Mouse (Mus musculus): ENCODE measurements around the gene Txnrd3.

The Txnrd3 gene

DNA sequence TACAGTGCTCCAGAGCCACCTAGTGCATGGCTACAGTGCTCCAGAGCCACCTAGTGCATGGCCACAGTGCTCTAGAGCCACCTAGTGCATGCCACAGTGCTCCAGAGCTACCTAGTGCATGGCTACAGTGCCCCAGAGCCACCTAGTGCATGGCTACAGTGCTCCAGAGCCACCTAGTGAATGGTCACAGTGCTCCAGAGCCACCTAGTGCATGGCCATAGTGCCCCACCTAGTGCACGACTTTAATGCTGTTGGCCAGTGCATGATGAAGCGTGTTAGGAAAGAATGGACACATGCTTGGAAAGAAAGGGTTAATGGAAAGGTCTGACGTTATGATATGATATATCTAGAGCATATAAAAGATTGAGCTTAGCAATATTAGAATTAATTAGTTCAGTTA, 14.6 kb downstream of the Txnrd3 start:
- no peak for DNase-seq

DNA sequence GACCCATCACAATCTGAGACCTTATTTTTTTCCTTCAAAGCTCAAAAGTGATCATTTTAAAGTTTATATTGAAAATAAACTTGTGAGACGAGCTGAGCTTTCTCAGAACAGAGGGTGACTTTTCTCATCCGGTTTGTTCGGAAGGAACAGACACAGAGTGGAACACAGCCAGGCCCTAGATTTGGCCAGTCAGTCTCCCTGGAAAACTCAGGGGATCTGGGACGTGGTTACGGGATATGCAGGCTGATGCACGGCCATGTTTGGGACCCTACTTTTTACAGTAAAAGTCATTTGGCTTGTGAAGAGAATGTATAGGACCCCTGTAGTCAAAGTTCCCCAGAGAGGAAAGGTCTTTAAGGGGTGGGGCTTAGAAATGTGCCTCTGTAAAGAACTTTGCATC, 15.1 kb downstream of the Txnrd3 start:
- no peak for DNase-seq

DNA sequence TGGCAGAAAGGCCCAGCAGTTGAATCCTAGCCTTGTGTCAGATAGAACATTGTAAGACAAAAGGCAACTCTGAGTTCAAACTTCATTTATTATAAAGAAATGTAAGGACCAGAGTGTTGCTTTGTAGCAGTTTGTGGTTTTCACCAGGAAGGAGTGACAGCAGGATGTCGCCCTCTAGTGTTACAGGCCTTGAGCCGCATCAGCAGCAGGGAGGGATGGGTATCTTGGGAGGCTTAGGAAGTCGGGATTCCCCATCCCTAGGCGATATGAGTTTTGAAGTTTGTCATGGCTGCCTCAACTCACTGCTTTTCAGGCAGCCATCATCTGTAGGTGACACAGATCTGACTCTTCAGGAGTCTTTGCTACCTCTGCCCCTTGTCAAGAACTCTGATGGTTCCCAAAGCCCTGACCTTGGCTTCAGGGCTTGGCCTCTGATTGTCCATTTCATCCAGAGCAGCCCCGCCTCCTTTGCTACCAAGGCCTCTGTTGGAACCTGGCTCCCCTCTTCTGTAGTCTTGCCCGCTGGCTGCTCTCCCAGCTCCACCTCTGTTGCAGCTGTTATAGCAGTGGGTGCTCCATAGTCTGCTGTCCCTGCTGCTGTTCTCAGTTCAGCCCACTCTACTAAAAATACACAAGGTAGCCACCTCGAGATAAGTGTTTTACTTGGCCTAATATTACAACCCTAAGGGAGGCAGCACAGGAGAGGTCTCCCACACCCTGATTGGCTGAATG, 16.1 kb downstream of the Txnrd3 start:
- no peak for DNase-seq

DNA sequence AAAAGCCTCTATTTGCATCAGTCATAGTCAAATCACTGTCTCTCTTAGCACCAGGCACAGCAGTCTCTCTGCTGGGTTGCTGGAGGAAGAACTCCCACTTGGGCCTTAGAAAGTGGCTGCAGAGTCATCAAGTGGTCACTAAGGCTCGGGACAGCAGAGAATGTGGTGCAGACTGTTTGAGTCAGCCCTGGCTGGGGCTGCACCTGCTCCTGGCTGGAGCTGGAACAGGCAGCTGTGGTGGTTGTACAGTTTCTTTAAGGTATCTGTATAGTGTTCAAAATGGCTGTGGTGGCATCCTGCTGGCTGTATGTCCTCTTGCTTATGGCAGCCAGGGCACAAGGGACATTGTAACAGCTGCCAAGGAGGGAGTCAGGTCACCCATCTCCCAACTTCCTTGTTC, 16.7 kb downstream of the Txnrd3 start:
- no peak for DNase-seq

DNA sequence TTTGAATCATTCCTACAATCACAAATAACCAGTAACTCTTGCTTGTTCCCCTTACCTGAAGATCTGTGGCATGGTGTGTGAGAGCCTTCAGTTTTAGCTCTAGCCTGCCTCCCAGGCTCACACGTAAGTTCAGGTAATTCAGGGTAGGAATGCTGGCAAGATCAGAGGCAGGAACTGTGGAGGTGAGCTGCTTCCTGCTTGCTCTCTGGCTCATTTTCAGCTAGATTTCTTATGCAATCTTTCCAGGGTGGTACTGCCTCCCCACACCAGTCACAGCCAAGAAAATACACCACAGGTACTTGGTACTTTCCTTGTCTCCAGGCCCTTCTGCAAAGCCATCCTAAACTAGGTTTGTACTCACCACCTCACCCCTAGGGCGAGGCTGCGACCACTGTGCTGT, 18.7 kb downstream of the Txnrd3 start:
- no peak for DNase-seq

DNA sequence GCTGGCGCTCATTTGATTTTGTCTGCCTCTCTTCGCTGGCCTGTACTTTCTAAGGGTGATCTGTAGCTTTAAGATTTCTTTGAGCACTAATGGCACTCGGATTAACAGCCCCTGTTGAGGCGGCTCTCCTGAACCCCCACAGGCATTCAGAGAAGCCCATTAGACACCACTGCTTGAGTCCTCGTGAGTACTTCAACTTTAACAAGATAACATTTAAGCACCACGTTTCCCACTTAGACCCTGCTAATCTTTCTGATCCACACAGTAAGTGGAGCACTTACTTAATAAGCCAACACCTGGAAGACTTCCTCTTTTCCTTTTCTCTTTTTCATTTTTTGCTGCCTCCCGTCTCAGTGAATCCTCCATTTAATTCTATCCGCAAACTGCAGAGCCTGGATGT, 21.4 kb downstream of the Txnrd3 start:
- DNase-seq, result no peak

DNA sequence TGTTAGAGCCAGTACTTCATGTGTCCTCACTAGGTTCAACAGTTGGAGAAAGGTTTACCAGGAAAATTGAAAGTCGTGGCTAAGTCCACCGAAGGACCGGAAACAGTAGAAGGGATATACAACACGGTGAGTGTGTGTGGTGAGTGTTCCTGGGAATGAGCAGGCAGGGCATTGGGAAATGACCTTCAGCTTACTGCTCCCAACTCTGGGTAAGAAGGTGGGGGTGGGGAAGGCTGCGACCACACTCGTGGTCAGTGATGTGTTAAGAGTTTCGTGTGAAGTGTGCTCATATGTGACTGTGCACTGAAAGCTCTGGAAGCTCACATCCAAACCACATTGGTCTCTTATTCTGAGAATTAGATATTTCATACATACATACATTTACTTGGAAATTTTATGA, 21.9 kb downstream of the Txnrd3 start:
- DNase-seq, result no peak

DNA sequence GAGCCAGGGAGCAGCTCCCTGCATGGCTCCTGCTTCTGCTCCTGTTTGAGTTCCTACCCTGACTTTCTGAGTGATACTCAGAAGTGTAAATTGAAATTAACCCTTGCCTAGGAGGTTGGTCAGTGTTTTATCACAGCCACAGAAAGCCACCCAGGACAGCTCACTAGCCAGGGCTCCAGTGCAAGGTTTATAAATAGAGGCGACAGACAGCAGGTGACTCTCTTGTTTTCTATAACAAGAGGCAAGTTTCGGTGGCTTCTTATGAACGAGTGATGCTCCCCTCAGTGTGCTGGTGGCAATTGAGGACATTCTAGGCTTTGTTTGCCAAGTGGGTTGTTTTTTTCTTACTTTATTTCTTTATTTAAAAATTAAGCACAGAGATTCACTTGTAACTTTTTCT, 23.2 kb downstream of the Txnrd3 start:
- DNase-seq, result no peak

DNA sequence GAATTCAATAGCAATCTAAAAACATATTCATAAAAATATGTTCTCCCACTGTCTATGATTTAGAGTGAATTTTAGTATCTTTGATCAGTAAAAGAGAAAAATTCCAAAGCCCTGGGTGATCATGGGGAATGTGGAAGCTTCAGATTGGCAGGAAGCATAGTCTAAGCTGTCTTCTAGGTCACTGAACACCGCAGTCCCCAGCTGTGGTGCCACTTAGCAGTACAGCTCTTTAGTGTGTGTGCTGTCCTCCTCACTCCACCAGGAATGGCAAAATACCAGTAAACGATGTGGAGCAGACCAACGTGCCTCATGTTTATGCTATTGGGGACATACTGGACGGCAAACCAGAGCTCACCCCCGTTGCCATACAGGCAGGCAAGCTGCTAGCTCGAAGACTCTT, 25.8 kb downstream of the Txnrd3 start:
- no peak for DNase-seq

DNA sequence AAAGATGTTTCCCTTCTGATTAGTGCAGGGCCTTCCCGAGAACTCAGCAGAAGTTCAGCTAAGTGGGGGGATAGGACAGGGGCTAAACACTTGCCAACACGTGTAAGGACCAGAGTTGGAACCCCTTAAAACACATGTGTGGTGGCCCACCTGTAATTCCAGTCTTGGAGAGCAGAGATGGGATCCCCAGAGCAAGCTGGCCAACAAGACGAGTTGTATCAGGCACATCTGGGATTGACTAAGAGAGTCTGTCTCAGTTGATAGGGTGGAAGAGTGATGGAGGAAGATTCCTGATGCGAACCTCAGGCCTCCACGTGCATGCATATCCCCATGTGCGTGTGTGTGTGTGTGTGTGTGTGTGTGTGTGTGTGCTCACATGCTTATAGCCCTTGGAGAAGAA, 27.6 kb downstream of the Txnrd3 start:
- DNase-seq, result no peak

DNA sequence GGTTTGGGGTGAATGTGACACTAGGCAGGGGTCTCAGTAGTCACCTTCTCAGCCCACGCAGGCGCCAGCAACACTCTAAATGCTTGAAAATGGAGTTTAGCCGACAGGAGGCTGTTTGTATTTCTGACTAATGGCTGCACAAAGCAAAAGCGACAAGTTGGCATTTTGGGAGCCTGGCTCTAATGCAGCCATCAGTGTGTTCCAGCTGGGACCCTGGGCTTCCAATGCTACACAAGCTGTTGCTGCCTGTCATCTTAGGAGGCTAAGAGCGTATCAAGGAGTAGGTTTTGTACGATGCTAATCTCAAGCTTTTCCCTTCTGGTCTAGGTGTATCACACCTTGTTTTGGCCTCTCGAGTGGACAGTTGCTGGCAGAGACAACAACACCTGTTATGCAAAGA, 28.9 kb downstream of the Txnrd3 start:
- peak; percentile 41 for DNase-seq

DNA sequence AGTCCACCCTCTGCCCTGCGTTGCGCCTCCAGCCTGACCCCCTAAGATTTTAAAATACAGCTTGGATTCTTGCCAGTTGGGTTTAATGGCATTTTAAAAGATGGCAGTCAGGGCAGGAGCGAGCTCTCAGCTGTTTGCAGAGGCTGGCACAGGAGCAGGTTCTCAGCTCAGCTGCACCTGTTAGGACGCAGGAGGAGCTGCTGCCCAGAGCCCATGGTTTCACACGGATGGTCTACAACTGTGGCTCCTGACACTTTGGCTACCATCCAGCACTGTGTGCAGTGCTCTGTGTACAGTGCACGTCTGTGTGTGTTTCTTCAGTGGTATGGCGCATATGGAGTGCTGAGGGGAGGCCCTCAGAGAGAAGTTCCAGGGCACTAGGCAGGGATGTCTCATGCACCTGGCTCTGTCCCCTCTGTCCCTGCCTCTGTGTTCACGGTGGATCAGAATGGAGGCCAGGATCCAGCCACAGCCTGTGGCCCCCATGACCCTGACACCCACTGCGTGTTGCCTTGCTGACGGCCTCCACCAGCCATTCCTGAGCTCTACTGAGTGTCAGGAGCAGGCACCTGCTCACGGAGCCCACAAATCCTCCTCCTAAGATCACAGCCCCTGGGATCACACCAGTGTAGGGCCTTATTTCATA, 29.5 kb downstream of the Txnrd3 start:
- DNase-seq, result peak; percentile 32

DNA sequence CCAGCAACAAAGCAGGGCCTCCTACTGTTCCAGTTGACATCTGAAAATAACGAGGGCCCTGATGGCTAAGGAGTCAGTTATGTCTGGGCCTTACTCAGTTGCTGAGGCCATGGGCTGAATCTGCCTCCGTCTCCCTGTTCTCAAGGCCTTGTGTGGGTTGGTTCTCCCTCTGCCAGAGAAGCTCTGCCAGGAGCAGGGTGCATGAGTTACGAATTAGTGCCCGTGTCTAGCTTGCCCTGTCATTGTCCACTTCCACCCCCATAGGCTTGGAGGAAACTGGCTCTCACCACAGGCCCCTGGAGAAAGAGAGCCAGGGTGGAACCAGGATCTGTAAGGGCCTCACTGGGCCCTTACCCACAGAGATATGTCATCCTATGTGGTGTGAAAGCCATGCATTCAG, 34.7 kb downstream of the Txnrd3 start:
- no peak for DNase-seq

DNA sequence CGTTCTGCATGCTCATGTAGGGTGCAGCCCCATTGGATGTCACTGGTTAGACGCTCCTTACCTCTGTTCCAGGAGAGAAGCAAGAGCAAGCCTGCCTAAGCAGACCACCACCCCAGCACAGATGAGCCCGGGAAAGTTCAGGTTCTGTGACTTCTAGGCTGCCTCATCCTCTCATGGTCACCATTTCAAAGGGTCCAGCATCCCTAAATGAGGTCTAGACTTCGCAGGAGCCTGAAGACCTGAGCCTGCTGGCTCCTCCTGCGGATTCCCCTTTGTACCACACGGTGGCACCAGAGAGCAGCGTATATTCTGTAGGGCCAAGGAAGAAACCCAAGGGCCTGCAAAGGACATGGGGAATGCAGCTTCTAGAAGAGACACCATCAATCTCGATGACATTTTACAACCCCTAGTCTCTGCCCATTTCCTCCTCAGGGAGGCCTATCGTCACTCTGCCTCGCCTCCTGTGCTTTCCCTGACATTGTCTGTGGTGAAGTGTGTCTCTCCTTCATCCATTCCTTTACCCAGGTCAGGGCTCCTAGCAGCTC, 35.6 kb downstream of the Txnrd3 start:
- DNase-seq, result peak; percentile 59

DNA sequence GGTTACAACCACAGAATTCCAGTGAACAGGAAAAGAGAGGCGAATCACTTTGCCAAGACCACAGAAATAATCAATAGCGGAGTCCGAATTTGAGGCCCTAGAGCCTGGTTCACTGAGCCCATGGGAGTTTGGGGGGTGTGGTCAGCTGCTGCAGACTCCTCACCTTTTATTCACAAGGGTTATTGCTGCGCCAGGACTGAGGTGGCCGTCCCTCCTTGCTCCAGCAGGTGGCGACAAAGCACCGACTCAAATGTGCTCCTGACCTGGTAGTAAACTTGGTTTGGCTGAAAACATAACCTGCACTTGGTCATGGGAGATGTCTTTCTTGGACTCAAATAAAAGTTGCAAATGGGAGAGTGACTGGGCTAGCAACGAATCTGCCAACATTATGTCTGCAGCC, 36.4 kb downstream of the Txnrd3 start:
- peak; percentile 69 for DNase-seq

DNA sequence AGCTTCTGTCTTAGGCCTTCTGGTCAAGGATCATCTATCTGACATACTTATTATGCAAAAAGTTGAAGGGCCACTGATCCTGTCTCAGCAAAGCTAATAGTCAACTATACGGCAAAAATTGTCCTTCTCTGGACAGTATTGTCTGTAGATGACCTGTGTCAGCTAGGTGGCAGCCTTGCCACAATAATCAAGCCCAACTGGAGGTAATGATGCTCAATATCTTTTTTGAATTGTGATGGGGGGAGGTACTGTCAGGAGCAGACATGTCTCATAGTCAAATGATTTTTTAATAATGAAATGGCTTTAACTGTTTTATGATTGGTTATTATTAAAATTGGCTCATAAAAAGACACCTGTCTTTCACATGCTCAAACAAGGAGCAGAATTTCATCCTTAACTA, 40.4 kb downstream of the Txnrd3 start:
- DNase-seq, result no peak

DNA sequence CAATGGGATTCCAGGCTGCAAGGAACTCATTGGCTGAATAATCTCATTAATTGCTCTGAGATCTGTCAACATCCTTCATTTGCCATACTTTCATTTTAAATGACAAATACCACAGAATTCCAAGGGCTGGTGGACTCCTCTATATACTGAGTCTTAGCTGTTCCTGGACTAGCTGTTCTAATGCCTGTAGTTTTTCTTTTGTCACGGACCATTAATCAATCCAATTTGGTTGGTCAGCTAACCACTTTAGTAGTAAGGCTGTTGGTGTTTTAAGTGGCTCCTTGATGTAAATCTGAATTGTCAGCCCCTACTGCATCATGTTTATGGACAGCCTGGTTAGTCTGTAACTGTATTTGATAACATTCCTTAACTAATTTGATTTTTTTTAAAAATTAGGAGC, 43.3 kb downstream of the Txnrd3 start:
- no peak for DNase-seq

DNA sequence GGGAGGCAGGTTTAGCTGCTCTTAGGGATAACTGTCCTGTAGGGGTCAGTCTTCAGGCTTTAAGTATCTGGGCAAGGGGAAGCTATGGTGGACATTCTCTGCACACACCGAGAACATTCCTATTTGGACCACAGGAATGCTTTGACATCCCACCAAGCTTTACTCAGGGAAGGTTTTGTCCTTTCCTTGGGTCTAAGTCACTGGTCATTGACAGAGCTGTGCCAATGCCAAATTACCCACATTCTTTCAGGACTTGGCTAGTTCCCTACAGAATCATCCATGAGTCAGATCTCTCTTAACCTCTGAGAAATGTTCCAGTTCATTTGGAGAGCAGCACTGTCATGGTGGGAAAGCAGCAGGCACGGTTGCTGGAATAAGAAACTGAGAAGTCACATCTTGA, 62.8 kb downstream of the Txnrd3 start:
- DNase-seq, result no peak

DNA sequence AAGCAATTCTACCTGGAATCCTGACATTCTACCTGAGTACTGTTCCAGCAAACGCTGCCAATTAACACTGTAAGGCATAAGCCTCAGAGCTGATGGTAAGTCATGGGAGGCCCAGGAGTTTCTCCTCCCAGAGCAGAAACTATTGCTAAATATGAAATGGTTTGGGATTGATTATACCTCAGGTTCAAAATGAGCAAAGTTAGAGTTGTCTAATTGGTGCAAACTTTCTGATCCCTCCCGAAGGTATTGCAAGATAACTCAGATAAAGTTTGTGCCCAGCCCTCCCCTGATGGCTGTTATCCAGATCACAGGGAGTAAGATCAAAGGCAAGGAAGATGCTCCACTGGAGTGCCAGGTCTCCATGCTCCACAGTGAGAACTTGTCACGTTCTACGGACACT, 63.5 kb downstream of the Txnrd3 start, which contains the start of gene Vmn1r40:
TSS of gene Vmn1r40 (plus strand) at position 301 of the 400 bp plus-strand sequence.
- no peak for DNase-seq

DNA sequence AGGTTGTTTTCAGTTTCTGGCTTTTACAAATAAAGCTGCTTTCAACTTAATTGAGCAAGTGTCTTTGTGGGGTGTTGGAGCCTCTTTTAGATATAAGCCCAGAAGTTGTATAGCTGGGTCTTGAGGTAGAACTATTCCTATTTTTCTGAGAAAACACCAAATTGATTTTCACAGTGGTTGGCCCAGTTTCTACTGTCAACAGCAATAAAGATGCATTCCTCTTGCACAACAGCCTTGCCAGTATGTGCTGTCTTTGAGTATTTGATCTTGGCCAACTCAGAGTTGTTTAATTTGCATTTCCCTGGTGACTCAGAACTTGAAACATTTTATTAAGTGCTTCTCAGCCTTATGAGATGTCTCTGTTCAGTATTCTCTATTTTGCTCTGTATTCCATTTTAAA, 74.3 kb downstream of the Txnrd3 start:
- no peak for DNase-seq

Measured in cerebellum, adult 11-12 months (tissue).